Mouse (Mus musculus) kidney, adult 2 months (tissue): ENCODE data around the gene Wdr35.

Experiments
- CTCF ChIP-seq: fragments of 200-500 bp; conservative IDR thresholded peaks from 2 replicates; pipeline ENCODE4 v1.5.1; 2011; ENCODE audit warnings: low read depth, mild to moderate bottlenecking, control low read depth, low read length, moderate library complexity, mixed read lengths; ENCODE audit not compliant: insufficient read depth, insufficient read length
- POLR2A ChIP-seq: fragments of 200-500 bp; IDR thresholded peaks from one replicate; pipeline ENCODE4 v1.6.1; 2011; ENCODE audit warnings: low read depth, low read length, control low read depth

GRCm38 (mm10) chr12:9024071-9024470, 50.4 kb downstream of the Wdr35 start:
- no peak for TF ChIP-seq CTCF
- no peak for TF ChIP-seq POLR2A
